Comparison of ENCODE assay signal across 30 mouse cellular contexts in the genomic region with DNA sequence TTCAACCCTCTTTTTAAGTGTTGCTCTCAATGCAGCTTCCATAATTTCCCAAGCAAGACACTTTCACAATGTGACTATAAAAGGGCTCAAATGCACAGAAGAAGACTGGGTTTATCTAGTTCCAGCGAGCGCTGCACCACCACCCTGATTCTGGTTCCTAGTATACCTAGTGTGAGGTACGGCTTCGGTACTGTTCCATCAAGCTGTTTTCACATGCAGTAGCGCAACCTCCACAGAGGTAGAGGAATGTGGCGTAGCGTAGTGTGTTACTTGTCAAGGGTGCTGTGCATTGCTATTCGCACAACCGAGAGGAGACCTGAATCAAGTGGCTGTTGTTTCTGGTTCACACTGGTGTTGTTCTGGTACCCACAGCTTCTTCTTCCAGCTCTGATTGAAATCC. TPM values are rescaled to one million over a fixed set of nuclear protein-coding genes. Genes with fewer than 3 reads are reported as not detected.
"Had no signal": no experiment of that assay in that cellular context is flagged by ENCODE, and none has a peak within 500 bp of the region (broad histone marks: within the 10 kb centered on the region; RNA-seq: fewer than 3 reads in every experiment).

No protein-coding gene starts in this region.

- DNase-seq: left cerebral cortex, postnatal 4 days; liver; liver, embryonic 13.5 days; liver, postnatal 0 days; lung, adult 18-20 months; lung, adult 2 months; lung, embryonic 14.5 days; lung, postnatal 10 days; lung, postnatal 14 days; lung, postnatal 4 days; midbrain, embryonic 14.5 days had no signal

- H3K4me3 ChIP-seq: limb, embryonic 12.5 days; limb, embryonic 13.5 days; limb, embryonic 15.5 days; liver, embryonic 12.5 days; liver, embryonic 13.5 days; liver, embryonic 15.5 days; lung, embryonic 15.5 days; megakaryocyte, embryonic 14.5 days; midbrain, embryonic 10.5 days; midbrain, embryonic 12.5 days; midbrain, embryonic 13.5 days; midbrain, embryonic 15.5 days; myocyte; neural tube, embryonic 12.5 days; neural tube, embryonic 13.5 days had no signal

- H3K27ac ChIP-seq: limb, embryonic 12.5 days; limb, embryonic 13.5 days; limb, embryonic 15.5 days; liver, embryonic 12.5 days; liver, embryonic 13.5 days; liver, embryonic 14.5 days; liver, embryonic 15.5 days; lung, embryonic 15.5 days; macrophage; midbrain, embryonic 10.5 days; midbrain, embryonic 12.5 days; midbrain, embryonic 13.5 days; midbrain, embryonic 15.5 days; neural tube, embryonic 12.5 days; neural tube, embryonic 13.5 days had no signal

- H3K27me3 ChIP-seq: limb, embryonic 12.5 days; limb, embryonic 13.5 days; limb, embryonic 15.5 days; liver, embryonic 12.5 days; liver, embryonic 13.5 days; lung, embryonic 15.5 days; midbrain, embryonic 13.5 days; midbrain, embryonic 15.5 days; neural tube, embryonic 12.5 days; neural tube, embryonic 13.5 days had no signal

- ATAC-seq: liver, embryonic 12.5 days; liver, postnatal 0 days; lung, postnatal 0 days; midbrain, embryonic 13.5 days; midbrain, embryonic 15.5 days had no signal

- H3K9ac ChIP-seq: limb, embryonic 12.5 days; limb, embryonic 13.5 days; limb, embryonic 15.5 days; liver, embryonic 12.5 days; liver, embryonic 13.5 days; liver, embryonic 14.5 days; liver, embryonic 15.5 days; liver, postnatal 0 days; lung, embryonic 14.5 days; lung, embryonic 15.5 days; midbrain, embryonic 12.5 days; midbrain, embryonic 13.5 days; midbrain, embryonic 15.5 days; neural tube, embryonic 12.5 days; neural tube, embryonic 13.5 days had no signal

- H3K4me2 ChIP-seq: limb, embryonic 12.5 days; limb, embryonic 13.5 days; limb, embryonic 15.5 days; liver, embryonic 11.5 days; liver, embryonic 12.5 days; liver, embryonic 13.5 days; liver, embryonic 15.5 days; lung, embryonic 14.5 days; lung, embryonic 15.5 days; midbrain, embryonic 12.5 days; midbrain, embryonic 13.5 days; midbrain, embryonic 15.5 days; neural tube, embryonic 12.5 days; neural tube, embryonic 13.5 days had no signal

- H3K4me1 ChIP-seq: midbrain, embryonic 15.5 days had no signal

- H3K36me3 ChIP-seq: limb, embryonic 12.5 days; limb, embryonic 13.5 days; limb, embryonic 15.5 days; liver, embryonic 12.5 days; liver, embryonic 13.5 days; liver, embryonic 15.5 days; lung, embryonic 15.5 days; midbrain, embryonic 10.5 days; midbrain, embryonic 12.5 days; midbrain, embryonic 13.5 days; midbrain, embryonic 15.5 days; neural tube, embryonic 12.5 days; neural tube, embryonic 13.5 days had no signal

- H3K9me3 ChIP-seq: limb, embryonic 12.5 days; limb, embryonic 13.5 days; limb, embryonic 15.5 days; liver, embryonic 12.5 days; liver, embryonic 13.5 days; liver, embryonic 15.5 days; lung, embryonic 15.5 days; megakaryocyte, embryonic 14.5 days; midbrain, embryonic 10.5 days; midbrain, embryonic 12.5 days; midbrain, embryonic 13.5 days; midbrain, embryonic 15.5 days; neural tube, embryonic 12.5 days; neural tube, embryonic 13.5 days had no signal

RNA-seq across cellular contexts. Expression of a gene that starts 24.8 kb away (rescaled TPM):
- total RNA-seq: megakaryocyte-erythroid progenitor cell, adult 5-6 weeks had no signal
